Mouse (Mus musculus) adrenal gland, postnatal 36 days (tissue): ENCODE results near the gene Bmp8a. TPM values are rescaled to one million over a fixed set of nuclear protein-coding genes. Genes with fewer than 3 reads are reported as not detected.
"Not testable (repeated sequence)": the region's sequence is repeated elsewhere in the genome, so short reads cannot be mapped to it uniquely, and the experiment has no call there.

Experiments used
- DNase-seq, 2 experiments: peaks; one replicate each; pipeline ENCODE4 v3.0.0; 2021; ENCODE audit warnings: mixed read lengths in 1 of 2
- total RNA-seq, 2 experiments: library from RNA; stranded (reverse); gene quantifications; 2 replicates each; pipeline ENCODE4 v1.2.3; 2021

Bmp8a gene
- total RNA-seq, 2 experiments from 2014 or later: 0.13 to 0.20 TPM

DNA sequence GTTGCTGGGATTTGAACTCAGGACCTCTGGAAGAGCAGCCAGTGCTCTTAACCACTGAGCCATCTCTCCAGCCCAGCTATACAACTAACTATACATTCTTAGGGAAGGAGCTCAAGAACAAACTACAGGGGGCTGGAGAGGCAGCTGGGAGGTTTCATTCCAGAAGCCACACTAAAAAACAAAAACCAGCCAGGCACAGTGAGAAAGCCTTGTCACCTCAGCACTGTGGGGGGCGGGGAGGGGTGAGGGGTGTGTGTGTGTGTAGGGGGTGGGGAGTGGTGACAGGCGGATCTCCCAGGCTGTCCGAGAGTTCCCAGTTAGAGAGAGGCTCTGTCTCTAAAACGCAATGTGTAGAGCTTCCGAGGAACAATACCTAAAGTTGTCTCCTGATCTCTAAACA is 11.7 kb downstream of the Bmp8a start:
- DNase-seq: no peak

DNA sequence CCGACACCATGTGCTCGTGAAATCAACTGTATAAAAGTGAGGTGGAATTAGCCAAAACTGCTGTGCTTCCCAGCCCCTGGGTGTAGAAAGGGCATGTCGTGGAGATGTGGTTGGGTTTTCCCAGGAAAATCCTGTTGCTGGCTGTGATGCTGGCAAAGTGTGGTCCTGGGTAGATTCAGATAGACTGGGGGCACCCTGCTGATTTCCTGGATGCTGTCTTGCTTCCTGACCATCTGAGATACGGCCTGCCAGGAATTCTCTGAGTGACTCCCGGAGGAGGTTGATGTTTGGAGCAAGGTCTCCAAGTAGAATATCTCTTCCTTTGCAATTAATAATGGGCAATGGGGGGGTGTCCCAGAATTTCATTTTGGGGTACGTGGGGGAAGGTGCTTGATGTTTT is 14.1 kb downstream of the Bmp8a start:
- DNase-seq: no peak

DNA sequence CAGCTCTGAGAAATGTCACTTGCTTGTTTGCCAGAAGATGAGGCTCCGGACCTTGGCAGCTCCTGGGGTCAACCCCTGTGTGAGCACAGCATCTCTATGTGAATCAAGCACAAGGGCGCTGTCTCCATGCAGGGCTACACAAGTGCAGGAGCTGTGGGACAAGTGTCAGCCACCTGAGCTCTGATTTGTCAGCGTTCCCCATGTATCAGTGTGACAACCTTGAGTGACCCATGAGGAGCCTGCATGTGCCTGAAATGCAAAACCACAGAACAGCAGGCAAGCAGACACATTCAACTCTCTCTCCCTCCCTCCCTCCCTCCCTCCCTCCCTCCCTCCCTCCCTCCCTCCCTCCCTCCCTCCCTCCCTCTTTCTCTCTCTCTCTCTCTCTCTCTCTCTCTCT is 15.4 kb downstream of the Bmp8a start:
- DNase-seq: no peak

DNA sequence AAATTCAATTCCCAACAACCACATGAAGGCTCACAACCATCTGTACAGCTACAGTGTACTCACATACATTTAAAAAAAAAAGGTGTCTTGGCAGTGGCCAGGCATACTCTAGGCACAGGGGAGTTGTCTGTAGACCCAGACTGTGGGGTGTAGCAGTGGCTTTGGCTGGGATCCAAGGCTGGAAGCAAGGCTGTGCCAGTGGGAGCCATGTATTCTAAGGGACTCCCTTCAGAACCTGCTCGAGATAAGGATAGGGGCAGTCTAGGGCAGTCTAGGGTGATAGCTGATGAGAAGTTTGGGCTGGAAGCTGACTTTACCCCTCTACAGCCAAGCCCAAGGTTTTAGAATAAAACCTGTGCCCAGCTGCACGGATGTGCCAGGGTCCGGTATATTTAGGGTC is 17.0 kb downstream of the Bmp8a start:
- no peak for DNase-seq

DNA sequence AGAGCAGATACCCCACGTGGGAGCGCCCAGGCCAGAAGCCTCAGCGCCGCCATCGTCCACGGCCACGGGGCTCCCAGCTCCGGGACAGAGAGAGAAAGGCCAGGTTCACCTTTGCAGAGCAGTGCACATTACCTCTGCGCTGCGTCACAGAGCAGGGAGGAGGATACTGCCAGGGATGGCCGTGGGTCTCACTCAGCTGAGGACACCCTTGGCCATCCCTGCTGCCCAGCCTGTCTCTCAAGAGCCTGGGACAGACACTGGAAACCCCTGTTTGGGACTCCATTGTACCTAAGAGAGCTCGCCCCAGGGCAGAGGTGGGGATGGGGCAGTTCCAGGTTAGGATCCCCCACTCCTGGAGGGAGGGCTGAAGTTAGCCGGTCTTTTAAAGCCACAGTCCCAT is 19.5 kb downstream of the Bmp8a start, which contains the start of gene Oxct2a:
Gene Oxct2a, minus strand, starts transcription at position 101 of the 400 bp plus-strand sequence.
- DNase-seq: no peak

DNA sequence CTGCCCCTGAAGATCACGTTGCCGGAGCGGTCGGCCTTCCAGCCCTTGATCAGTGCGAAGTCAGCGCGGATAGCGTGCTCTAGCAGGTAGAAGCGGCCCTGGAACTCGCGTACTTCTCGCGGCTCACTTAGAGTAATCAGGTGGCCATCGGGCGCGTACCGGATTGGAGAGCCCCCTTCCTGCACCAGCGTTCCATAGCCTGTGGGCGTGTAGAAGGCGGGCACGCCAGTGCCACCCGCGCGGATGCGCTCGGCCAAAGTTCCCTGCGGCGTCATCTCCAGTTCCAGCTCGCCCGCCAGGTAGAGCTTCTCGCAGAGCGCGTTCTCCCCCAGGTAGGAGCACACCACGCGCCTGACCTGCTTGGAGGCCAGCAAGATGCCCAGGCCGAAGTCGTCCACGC is 20.1 kb downstream of the Bmp8a start:
- DNase-seq: not testable (repeated sequence)

DNA sequence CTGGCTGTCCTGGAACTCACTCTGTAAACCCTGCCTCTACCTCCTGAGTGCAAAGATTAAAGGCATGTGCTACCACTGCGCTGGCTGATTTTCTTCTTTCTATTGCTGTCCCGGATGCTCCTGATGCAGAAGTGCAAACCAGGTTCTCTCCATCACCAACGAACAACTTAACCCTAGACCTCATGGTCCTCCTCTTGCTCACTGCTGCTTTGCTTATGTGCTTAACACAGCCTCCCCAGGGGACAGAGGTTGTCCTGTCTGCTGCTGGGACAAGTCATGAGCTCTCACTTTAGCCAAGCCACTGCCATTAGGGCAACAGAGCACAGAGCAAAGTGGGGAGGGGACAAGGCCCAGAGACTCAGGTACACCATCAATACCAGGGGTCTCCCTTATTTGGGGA is 28.6 kb downstream of the Bmp8a start:
- DNase-seq: no peak

DNA sequence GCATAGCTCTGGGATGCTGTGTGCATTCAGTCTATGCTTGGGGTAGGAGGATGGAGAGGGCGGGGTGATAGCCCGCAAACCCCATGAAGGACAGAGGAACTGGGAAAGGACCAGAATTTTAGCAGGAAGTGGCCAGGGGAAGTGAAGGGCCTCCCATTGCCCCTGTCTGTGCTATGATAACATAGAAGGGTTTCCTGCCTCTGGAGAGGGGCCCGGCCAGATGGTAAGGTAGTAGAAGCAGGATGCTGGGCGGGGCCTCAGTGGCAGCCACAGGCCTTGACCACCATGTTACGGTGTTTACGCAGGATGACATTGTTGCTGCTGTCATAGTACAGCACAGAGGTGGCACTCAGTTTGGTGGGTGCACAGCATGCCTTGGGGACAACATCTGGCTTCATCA is 30.0 kb downstream of the Bmp8a start:
- no peak for DNase-seq

DNA sequence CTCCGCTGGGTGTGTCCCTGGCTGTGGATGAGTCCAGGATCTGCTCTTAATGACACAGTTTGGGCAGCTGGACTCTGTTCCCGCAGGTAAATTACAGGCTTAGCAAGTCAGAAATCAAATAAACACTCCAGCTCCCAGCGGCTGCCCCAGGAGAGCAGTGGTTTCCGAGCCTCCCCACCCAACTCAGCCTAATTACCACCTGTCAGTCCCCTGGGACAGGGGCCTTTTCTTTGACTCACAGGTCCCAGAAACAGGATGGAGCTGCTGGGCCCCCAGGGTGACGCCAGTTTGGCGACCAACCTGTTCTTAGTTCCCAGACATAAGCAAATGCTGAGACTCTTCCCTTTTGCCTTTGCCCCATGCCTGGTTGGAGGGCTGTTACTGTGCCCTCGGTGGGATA is 31.2 kb downstream of the Bmp8a start:
- no peak for DNase-seq

DNA sequence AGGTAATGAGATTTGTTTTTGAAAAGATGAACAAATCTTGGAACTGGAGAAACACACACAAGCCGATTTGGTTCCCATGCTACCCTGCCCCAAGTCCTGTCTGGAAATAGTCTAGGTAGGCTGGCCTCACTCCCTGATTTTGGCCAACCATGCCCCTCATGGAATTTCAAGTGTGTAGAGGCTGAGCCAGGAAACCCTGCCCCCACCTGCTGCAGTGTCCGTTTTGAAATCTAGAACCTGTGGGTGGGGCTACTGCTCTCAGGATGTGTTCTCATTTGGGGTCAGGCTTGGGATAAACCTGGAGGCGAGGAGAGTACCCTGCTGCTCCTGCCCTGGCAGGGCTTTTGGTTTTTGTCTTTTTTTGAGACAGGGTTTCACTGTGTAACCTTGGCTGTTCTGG is 34.8 kb downstream of the Bmp8a start:
- no peak for DNase-seq

DNA sequence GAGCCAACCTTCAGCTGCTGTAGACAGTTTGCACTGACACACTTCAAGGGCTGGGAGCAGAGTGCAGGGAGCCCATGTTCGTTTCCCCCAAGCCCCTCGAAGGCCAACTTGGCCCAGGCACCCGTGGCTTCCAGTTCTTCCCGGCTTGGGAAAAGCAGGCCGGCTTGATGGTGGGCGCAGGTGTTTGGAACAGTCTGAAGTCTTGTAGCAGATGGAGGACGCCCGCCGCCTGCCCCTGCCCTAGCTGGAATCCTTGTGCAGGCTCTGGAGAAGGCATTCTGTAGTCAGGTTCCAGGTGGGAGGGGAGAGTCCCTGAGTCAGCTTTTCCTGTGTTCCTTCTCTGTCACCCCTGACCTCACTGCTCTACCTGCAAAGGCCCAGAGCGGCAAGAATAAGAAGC is 36.1 kb downstream of the Bmp8a start:
- no peak for DNase-seq

DNA sequence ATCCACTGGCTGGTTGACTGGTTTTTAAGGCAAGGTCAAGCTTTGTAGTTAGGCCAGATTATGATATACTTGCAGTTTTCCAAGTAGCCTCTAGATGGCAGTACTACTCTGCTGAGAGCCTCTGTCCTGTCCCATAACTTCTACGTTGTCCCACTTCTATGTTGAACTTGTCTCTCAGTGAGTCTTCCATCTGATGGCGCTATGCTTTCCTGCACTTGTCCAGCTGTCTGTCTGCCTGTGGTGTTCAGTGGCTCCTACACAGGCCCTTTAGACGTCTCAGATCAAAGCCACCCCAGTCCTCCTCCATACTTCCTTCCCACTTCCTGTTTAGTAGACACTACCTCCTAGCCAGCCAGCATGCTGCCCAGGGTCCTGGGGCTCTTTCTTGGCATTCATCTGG is 37.3 kb downstream of the Bmp8a start:
- DNase-seq: no peak

DNA sequence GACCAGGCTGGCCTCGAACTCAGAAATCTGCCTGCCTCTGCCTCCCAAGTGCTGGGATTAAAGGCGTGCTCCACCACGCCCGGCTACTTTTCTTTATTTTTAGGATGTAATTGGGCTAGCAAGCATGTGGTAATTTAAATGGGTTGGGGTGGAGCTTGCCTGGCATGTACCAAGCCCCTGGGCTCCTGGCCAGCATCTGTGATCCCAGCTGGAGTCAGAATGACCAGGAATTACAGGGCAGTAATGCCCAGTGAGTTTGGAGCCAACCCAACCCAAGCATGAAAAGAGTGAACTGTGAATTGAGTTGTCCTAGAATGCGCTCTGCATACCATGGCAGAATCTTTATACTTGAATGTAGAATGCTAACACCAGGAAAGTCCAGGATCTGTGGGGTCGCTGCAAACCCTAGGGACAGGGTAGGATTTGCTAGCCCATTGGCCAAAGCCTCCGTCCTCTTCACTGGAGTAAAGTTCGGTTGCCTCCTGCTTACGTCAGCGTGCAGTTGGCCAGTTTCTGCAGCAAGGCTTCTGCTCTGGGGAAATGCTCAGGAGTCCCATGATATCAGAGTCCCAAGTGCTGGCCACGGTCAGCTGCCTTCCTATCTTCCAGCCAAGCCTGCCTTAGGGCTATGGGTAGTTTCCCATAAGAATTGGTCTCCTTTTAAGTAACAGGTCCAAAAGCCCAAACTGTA is 43.9 kb downstream of the Bmp8a start:
- peak; percentile 59 to 75 for DNase-seq

DNA sequence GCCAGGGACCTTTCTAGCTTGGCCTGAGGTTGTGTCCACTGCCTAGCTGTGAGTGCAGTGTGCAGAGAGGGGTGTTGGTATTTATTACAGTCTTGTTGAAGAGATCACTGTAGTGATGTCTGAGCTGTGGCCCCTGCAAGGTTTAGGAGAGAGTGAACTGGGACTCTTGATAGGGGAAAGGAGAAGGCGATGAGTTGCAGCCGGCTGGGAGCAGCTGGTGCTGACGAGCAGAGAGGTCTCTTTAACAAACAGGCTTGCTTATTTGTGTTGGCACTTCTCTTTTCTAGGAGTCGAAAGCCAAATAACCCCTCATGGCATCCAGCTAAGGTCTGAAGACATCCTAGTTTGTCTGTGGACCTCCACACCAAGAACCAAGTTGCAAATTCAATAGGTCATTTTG is 44.8 kb downstream of the Bmp8a start:
- no peak for DNase-seq

DNA sequence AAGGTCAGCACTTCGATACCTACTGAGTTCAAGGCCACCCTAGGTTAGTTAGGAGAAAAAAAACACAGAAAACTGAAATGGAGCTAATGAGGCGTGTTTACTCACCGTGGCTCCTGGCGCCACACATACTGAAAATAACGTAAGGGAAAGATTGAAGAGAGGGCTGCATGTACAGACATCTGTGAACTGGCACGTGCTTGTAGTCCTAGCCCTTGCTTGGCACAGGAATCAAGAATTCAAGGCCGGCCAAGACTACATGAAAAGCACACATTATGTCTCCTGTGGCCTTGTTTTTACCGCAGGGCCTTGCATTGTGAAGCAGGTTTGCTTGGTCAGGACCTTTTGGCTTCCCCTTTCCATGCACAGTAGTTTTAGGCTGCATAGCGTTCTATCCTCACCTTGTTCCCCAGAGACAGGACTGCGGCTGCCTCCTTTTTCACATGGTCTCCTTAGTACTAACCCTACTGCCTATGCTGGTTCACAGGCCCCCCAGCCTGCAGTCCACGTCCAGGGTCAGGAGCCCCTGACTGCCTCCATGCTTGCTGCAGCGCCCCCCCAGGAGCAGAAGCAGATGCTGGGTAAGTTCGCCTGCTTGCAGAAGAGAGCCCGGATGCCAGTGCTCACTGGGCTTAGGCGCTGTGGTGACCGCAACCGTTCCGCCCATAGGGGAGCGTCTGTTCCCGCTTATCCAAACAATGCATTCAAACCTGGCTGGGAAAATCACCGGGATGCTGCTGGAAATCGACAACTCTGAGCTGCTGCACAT is 45.7 kb downstream of the Bmp8a start:
- peak; percentile 57 to 59 for DNase-seq

DNA sequence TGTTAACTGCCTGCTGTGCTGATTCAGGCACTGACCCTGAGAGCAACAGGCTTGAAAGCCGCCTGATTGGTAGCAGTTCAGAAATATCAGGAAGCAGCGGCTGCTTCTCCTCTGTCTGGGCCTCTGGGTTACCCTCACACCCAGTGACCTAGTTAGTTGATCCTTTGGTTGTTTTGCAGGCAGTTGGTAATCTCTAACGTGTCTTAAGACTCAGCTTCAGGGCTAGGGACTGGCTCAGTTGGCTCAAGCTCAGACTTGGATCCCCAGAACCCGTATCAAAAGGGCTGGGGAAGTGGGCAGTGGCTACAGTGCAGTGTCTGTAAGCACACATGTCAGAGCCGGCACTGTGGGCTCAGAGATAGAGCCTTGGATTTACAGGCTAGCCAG is 46.9 kb downstream of the Bmp8a start:
- DNase-seq: no peak

DNA sequence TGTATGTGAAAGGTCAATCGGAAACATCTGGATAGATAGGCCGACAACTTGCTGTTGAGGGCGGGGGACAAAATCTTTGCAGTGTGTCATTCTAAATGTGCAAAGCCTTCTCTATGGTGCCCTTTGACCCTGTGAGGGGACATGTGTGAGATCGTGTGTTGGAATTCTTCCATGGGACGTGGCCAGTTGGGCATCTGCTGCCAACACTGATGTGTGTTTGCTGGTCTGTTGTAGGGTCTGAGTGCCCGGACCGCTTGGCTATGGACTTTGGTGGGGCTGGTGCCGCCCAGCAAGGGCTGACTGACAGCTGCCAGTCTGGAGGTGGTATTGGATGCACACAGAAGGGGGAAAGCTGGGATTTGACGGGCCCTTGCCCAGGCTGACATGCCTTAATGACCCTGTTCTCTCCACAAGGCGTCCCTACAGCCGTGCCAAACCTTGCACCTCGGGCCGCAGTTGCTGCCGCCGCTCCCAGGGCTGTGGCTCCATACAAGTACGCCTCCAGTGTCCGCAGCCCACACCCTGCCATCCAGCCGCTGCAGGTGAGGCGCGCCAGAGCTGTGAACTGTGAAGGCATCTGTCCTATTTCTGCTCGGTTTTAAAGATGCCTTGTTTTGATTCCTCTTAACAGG is 47.4 kb downstream of the Bmp8a start:
- DNase-seq: no peak

DNA sequence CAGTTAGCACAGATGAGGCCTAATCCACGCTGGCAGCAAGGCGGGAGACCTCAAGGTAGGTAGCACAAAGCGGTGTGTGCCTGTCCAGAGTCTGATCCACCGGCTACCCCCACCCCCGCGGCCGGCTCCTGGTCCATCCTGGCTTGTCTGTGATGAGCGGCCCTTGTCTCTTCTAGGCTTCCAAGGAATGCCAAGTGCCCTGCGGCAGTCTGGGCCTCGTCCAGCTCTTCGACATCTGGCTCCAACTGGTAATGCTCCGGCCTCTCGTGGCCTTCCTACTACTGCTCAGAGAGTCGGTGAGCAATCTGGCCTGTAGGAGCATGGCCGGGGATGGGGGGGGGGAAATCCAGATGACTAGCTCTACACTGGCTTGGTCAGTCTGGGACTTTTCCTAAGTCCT is 48.0 kb downstream of the Bmp8a start:
- DNase-seq: not testable (repeated sequence)

DNA sequence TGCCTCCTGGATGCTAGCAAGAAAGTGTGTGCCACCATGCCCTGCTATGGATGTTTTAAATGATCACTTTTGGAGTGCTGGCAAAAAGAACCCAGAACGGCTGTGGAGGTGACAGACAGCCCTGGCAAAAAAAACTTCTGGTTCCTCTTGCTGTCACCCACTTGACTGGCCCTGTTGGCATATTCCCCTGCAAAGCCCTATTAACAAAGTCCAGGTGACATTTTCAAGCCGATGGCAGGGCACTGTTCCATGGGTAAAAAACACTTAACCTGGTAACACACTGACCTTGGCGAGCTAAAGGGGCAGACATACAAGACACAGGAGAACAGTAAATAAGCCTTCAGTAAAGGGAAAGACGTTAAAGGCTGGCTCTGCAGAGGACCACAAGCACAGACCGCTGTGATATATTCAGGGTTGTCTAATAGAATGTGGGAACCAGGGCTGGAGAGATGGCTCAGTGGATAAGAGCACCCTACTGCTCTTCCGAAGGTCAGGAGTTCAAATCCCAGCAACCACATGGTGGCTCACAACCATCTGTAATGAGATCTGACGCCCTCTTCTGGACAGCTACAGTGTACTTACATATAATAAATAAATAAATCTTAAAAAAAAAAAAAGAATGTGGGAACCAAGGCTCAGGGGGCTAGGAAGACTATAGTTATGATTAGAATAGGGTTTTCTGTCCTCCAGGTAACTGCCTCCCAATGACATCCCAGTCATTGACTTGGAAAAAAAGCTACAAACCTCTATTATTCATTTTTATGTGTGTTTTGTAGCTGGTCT is 49.2 kb downstream of the Bmp8a start:
- DNase-seq: no peak

DNA sequence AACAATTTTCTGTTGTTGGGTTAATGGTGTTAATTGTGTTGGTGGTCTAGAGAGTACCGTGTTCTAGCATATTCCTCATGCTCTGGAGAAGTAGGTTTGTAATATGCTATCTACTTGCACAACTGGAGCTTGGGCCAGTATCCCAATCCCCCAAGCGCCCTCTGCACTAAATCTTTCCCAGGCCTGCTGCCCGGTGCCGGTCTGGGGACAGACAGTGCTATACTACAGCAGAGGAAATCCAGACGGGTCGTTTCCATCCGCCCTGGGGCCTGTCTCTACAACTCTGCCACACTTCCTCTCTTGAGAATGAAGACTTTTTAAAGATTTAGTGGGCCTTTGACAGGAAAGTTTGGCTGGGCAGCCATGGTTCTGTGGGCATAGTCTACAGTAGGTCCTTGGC is 50.1 kb downstream of the Bmp8a start:
- no peak for DNase-seq

DNA sequence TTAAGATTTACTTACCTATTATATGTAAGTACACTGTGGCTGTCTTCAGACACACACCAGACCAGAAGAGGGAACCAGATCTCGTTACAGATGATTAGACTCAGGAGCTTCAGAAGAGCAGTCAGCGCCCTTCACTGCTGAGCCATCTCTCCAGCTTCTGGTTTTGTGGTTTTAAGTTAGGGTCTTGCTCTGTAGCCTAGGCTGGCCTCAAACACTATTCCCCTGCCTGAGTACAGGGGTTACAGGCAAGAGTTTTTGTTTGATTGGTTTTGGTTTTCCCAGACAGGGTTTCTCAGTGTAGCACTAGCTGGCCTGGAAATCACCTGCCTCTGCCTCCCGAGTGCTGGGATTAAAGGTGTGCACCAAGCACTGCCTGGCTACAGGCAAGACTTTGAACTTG is 50.7 kb downstream of the Bmp8a start:
- no peak for DNase-seq

DNA sequence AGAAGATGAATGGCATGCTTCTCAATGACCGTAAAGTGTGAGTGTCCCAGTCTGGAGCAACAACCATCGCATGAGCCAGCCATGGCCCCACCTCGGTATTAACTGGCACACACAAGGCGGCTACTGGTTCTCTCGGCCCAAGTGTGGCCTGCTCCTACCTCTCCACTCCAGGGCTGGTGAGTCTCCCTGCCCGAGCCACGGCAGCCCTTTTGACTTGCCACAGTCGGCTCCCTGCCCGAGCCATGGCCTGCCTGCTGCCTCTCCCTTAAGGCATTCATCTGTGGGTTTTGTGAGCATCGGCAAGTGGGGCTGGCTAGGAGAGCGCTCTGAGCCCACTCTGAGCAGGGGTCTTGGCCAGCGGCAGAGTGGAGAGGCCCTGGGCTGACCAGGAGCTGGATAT is 54.0 kb downstream of the Bmp8a start:
- no peak for DNase-seq

DNA sequence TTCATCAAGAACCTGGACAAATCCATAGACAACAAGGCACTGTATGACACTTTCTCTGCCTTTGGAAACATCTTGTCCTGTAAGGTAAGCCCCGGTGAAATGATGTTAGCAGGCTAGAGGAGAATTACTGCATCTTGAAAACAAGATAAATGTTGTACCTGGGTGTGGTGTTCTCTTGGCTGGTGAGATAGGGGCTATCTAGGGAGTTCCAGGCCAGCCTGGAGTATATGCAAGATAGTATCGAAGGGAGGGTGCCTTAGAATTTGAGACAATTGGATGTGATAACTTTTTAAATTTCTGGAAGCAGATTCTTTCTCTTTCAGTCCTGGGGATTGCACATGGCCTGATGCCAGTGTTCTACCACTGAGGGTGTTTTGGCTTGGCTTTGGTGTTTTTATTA is 56.3 kb downstream of the Bmp8a start:
- DNase-seq: no peak
